Mouse (Mus musculus) stomach, embryonic 14.5 days (tissue): ENCODE measurements at regions not wholly inside any gene's neighbourhood (a gene's known extent, or its start where the extent isn't known, plus 50 kb on each side); places are given as distances from the start of the nearest gene placed in this dataset.

Experiments used
- ATAC-seq: fragments of 200-750 bp; cut with Nextera tagmentation; 2 replicates; pipeline ENCODE4 v1.8.0; 2017; ENCODE audit warnings: low read depth, moderate TSS enrichment; ENCODE audit not compliant: insufficient number of reproducible peaks, insufficient read depth, low FRiP score
- H3K27ac ChIP-seq: fragments of 300-500 bp; sonication (generic); 2 replicates; pipeline ENCODE4 v1.5.1; 2014; ENCODE audit warnings: mild to moderate bottlenecking, low read length, moderate library complexity, mixed read lengths
- H3K27me3 ChIP-seq: fragments of 300-500 bp; sonication (generic); 2 replicates; pipeline ENCODE4 v1.6.1; 2014; ENCODE audit warnings: low read length, control low read depth, mixed read lengths; ENCODE audit not compliant: control insufficient read depth, insufficient read depth
- H3K36me3 ChIP-seq: fragments of 300-500 bp; sonication (generic); 2 replicates; pipeline ENCODE4 v1.6.1; 2014; ENCODE audit warnings: mild to moderate bottlenecking, control low read depth, low read length, moderate library complexity, mixed read lengths; ENCODE audit not compliant: control insufficient read depth, insufficient read depth
- H3K4me1 ChIP-seq: fragments of 300-500 bp; sonication (generic); 2 replicates; pipeline ENCODE4 v1.6.1; 2014; ENCODE audit warnings: low read length, control low read depth, mixed read lengths; ENCODE audit not compliant: control insufficient read depth, insufficient read depth
- H3K4me2 ChIP-seq: fragments of 300-500 bp; sonication (generic); replicated peaks from 2 replicates; pipeline ENCODE4 v1.6.1; 2014; ENCODE audit warnings: low read depth, low read length, control low read depth
- H3K4me3 ChIP-seq: fragments of 300-500 bp; sonication (generic); 2 replicates; pipeline ENCODE4 v1.5.1; 2014; ENCODE audit warnings: low read depth, low read length, control low read depth
- H3K9ac ChIP-seq: fragments of 300-500 bp; sonication (generic); replicated peaks from 2 replicates; pipeline ENCODE4 v1.6.1; 2014; ENCODE audit warnings: low read depth, mild to moderate bottlenecking, control low read depth, low read length, moderate library complexity, mixed read lengths
- H3K9me3 ChIP-seq: fragments of 300-500 bp; sonication (generic); 2 replicates; pipeline ENCODE4 v1.6.1; 2016; ENCODE audit warnings: low read depth, low read length, control low read depth; ENCODE audit not compliant: control insufficient read depth
- WGBS: fragments of 180-500 bp; shearing (Covaris S2); extraction: QIAGEN DNeasy Blood & Tissue Kit; methylation state at CpG from one replicate; pipeline ENCODE4 v1.1.7; 2014; 5-methylcytosine and 5-hydroxymethylcytosine counted together

- Histone ChIP-seq H3K9me3 (no peaks in the 10 kb centered on the region), H3K4me3 (no peak overlapping the region), H3K9ac (no peak overlapping the region), H3K4me2 (no peak overlapping the region), H3K4me1 (no peaks in the 10 kb centered on the region), H3K27ac (no peak overlapping the region), H3K36me3 (no peaks in the 10 kb centered on the region), H3K27me3 (no peaks in the 10 kb centered on the region)
- no peak for ATAC-seq
Measured at GRCm38 (mm10) chrX:16421159-16421558, 101.5 kb upstream of the Cypt1 start.

DNA sequence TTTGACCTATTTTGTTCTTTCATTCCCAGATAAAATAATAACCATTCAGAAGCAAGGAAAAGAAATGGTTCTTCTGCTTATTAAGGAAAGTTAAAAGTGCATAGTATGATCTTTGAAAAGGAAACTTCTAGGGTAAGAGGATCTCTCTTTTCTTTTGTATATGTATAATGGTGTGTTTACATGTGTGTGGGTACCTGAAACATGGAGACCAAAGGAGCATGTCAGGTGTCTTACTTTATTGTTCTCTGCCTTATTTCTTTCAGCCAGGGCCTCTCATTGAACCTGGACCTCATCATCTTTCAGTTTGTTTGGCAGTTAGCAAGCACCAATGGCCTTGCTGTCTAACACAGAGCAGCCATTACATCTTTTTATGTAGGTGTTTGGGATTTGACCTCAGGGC is 101.0 kb upstream of the Cypt1 start:
- no peak overlapping the region for H3K27ac ChIP-seq
- H3K27me3 ChIP-seq: no peaks in the 10 kb centered on the region
- no peaks in the 10 kb centered on the region for H3K4me1 ChIP-seq
- no peak overlapping the region for H3K9ac ChIP-seq
- H3K4me2 ChIP-seq: no peak overlapping the region
- no peak for ATAC-seq
- H3K9me3 ChIP-seq: no peaks in the 10 kb centered on the region
- no peaks in the 10 kb centered on the region for H3K36me3 ChIP-seq
- H3K4me3 ChIP-seq: no peak overlapping the region

DNA sequence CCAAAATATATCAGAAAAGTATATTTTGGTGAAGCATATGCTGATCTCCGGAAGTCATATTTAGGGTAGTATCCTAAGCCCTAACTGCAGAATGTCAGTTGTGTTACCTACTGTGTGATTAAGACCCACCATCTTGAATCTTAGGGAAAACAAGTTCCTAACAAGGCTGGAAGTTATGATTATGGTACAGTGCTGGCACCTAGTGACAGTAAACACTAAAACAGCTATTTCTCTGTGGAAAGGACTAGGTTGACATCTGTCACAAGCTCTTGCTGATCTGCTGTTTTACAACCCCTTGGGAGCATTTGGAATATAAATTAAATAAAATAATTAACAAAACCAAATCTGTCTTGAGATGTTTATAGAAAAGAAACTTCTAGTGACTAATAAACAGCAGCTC is 84.6 kb upstream of the Cypt1 start:
- no peak overlapping the region for H3K9ac ChIP-seq
- H3K36me3 ChIP-seq: no peaks in the 10 kb centered on the region
- no peak overlapping the region for H3K4me2 ChIP-seq
- H3K4me3 ChIP-seq: no peak overlapping the region
- no peak overlapping the region for H3K27ac ChIP-seq
- H3K9me3 ChIP-seq: no peaks in the 10 kb centered on the region
- H3K4me1 ChIP-seq: no peaks in the 10 kb centered on the region
- no peaks in the 10 kb centered on the region for H3K27me3 ChIP-seq
- WGBS: 73% methylated on average over 1 of the region's 1 CpGs
- no peak for ATAC-seq

GRCm38 (mm10) chrX:16450496-16451078 is 72.1 kb upstream of the Cypt1 start:
- Histone ChIP-seq H3K27ac (no peak overlapping the region), H3K9me3 (no peaks in the 10 kb centered on the region), H3K4me2 (no peak overlapping the region), H3K4me3 (no peak overlapping the region), H3K27me3 (no peaks in the 10 kb centered on the region), H3K36me3 (no peaks in the 10 kb centered on the region), H3K4me1 (no peaks in the 10 kb centered on the region), H3K9ac (no peak overlapping the region)
- 8% methylated on average over 2 of the region's 2 CpGs for WGBS
- peak; percentile 74; the same call in 1 of the 2 replicates for ATAC-seq
